Comparison of ENCODE assay signal across 25 mouse cellular contexts in genomic region chr1:127235157-127235556, GRCm38 (mm10). TPM values are rescaled to one million over a fixed set of nuclear protein-coding genes. Genes with fewer than 3 reads are reported as not detected.
DNase-seq lines count a peak whose midpoint lies in the region; ATAC-seq and TF ChIP-seq lines count a peak whose summit lies in the region.
"Had no signal": no experiment of that assay in that cellular context is flagged by ENCODE, and none has a peak within 500 bp of the region (broad histone marks: within the 10 kb centered on the region; RNA-seq: fewer than 3 reads in every experiment).

No protein-coding gene starts in this region.

- 72% methylated on average over 4 of the region's 4 CpGs for WGBS in lung, adult 2 months
- WGBS in intestine, embryonic 16.5 days: 78% methylated on average over 4 of the region's 4 CpGs

- H3K9ac ChIP-seq in ES-Bruce4 (ENCODE audit: low read depth, poor library complexity, severe bottlenecking): no peak overlapping the region
- no peak overlapping the region for H3K9ac ChIP-seq in intestine, embryonic 16.5 days (ENCODE audit: low read depth, low read length)
- H3K9ac ChIP-seq: forebrain, embryonic 13.5 days; forebrain, postnatal 0 days; heart, embryonic 13.5 days; hindbrain, embryonic 14.5 days had no signal

- peak; percentile 44; the same call in 1 of the 2 replicates for TF ChIP-seq EP300 in ES-Bruce4 (IDR thresholded peaks at IDR 0.05; ENCODE audit: insufficient read depth, low read depth, low read length)

- no peaks in the 10 kb centered on the region for H3K9me3 ChIP-seq in ES-Bruce4 (replicated peaks; ENCODE audit: control insufficient read depth, insufficient read depth, low read length, poor library complexity, severe bottlenecking)
- no peaks in the 10 kb centered on the region for H3K9me3 ChIP-seq in intestine, embryonic 16.5 days (ENCODE audit: control insufficient read depth, low read length)
- H3K9me3 ChIP-seq: forebrain, embryonic 10.5 days; forebrain, embryonic 13.5 days; heart, embryonic 13.5 days had no signal

- TF ChIP-seq POLR2A in ES-Bruce4 (IDR thresholded peaks at IDR 0.05; ENCODE audit: insufficient read depth, low read length): no peak
- no peak for TF ChIP-seq POLR2A in lung, adult 2 months (IDR thresholded peaks at IDR 0.05; ENCODE audit: borderline replicate concordance, extremely low read depth, low read depth, low read length)

- H3K4me2 ChIP-seq in intestine, embryonic 16.5 days (ENCODE audit: low read depth, low read length): no peak overlapping the region
- H3K4me2 ChIP-seq: forebrain, embryonic 13.5 days; heart, embryonic 13.5 days; hindbrain, embryonic 14.5 days had no signal

- no peak overlapping the region for H3K4me3 ChIP-seq in ES-Bruce4 (ENCODE audit: low read depth, low read length)
- H3K4me3 ChIP-seq in lung, adult 2 months (replicated peaks; ENCODE audit: extremely low read depth, low read depth, low read length): no peak overlapping the region
- H3K4me3 ChIP-seq in intestine, embryonic 16.5 days (ENCODE audit: low read length): no peak overlapping the region
- H3K4me3 ChIP-seq: forebrain, embryonic 10.5 days; forebrain, embryonic 13.5 days; gastrocnemius, adult 2 months; heart, embryonic 13.5 days had no signal

- DNase-seq in ES-CJ7 (ENCODE audit: low read depth, low spot score) (peak; percentile 82), ZHBTc4 (ENCODE audit: low read depth, low spot score) (peak; percentile 65)
- no peak for DNase-seq in embryo, embryonic 10.5 days (ENCODE audit: low spot score)
- no peak for DNase-seq in lung, adult 2 months
- DNase-seq: adrenal gland, postnatal 10 days; adrenal gland, postnatal 36 days; cerebellum, adult 18-20 months; cerebellum, adult 9-10 months; cerebellum, postnatal 25 days; forebrain, postnatal 0 days; gastrocnemius, adult 2 months; gastrocnemius, postnatal 14 days; heart, adult 18-20 months; heart, postnatal 14 days; heart, postnatal 4 days had no signal

- TF ChIP-seq CTCF in ES-Bruce4 (IDR thresholded peaks at IDR 0.05; ENCODE audit: low read depth, low read length): no peak
- TF ChIP-seq CTCF in lung, adult 2 months (IDR thresholded peaks at IDR 0.05; ENCODE audit: insufficient read depth, low read length): no peak

- no peaks in the 10 kb centered on the region for H3K27me3 ChIP-seq in ES-Bruce4 (ENCODE audit: control insufficient read depth, insufficient read depth, low read length, poor library complexity, severe bottlenecking)
- H3K27me3 ChIP-seq in intestine, embryonic 16.5 days (replicated peaks; ENCODE audit: control insufficient read depth, insufficient read depth, low read length): no peaks in the 10 kb centered on the region
- H3K27me3 ChIP-seq: forebrain, embryonic 13.5 days; heart, embryonic 13.5 days had no signal

- no peak for ATAC-seq in intestine, embryonic 16.5 days
- ATAC-seq: CD4-positive, CD25-positive, alpha-beta regulatory T cell, adult 4 months; forebrain, embryonic 13.5 days; forebrain, postnatal 0 days; hindbrain, postnatal 0 days; inflammation-experienced regulatory T-cells, adult 6 months; intestine, postnatal 0 days had no signal

- no peaks in the 10 kb centered on the region for H3K4me1 ChIP-seq in ES-Bruce4 (ENCODE audit: control insufficient read depth, insufficient read depth, low read length)
- H3K4me1 ChIP-seq in lung, adult 2 months (ENCODE audit: control insufficient read depth, insufficient read depth, low read length): peaks cover 6% of the 10 kb centered on the region; the same call in 1 of the 2 replicates
- peaks cover 21% of the 10 kb centered on the region; the same call in 1 of the 2 replicates for H3K4me1 ChIP-seq in intestine, embryonic 16.5 days (ENCODE audit: control insufficient read depth, insufficient read depth, low read length)

- peak overlapping the region; percentile 17; the same call in 1 of the 2 replicates for H3K27ac ChIP-seq in ES-Bruce4 (ENCODE audit: insufficient read depth, low read length)
- H3K27ac ChIP-seq in intestine, embryonic 16.5 days (ENCODE audit: low read length): no peak overlapping the region
- H3K27ac ChIP-seq: forebrain, embryonic 10.5 days; forebrain, embryonic 13.5 days; gastrocnemius, adult 2 months; heart, embryonic 13.5 days; hindbrain, embryonic 14.5 days; hindbrain, postnatal 0 days had no signal

- no peaks in the 10 kb centered on the region for H3K36me3 ChIP-seq in ES-Bruce4 (ENCODE audit: control insufficient read depth, insufficient read depth, low read length, poor library complexity, severe bottlenecking)
- H3K36me3 ChIP-seq in intestine, embryonic 16.5 days (ENCODE audit: control insufficient read depth, insufficient read depth, low read length): no peaks in the 10 kb centered on the region
- H3K36me3 ChIP-seq: forebrain, embryonic 10.5 days; heart, embryonic 13.5 days had no signal

RNA-seq across cellular contexts. Expression of gene Mgat5, which starts 30.3 kb away (rescaled TPM):
- polyA plus RNA-seq in ES-Bruce4 (2011; ENCODE audit: insufficient read depth, insufficient read length, low read depth, missing spikeins): 9.9 and 11.5 TPM in 2 replicates
- polyA plus RNA-seq in lung, adult 2 months (2012; rRNA removed): 6.9 and 9.0 TPM in 2 replicates
- 5.9 and 6.0 TPM in 2 replicates for polyA plus RNA-seq in intestine, embryonic 16.5 days (2015; fragmentation: Nextera tagmentation; extraction: Ambion mirVana)

Comparison
In these comparisons a context has a peak if more than half of its experiments do, and no peak if none do; other contexts are left out.
1. DNase-seq: peak in ES-CJ7 (single experiment) and ZHBTc4 (single experiment); none in embryo, embryonic 10.5 days (single experiment) and lung, adult 2 months (single experiment).